Mouse (Mus musculus): ENCODE results near the gene D730048I06Rik. TPM values are rescaled to one million over a fixed set of nuclear protein-coding genes. Genes with fewer than 3 reads are reported as not detected.
"Not testable (repeated sequence)": the region's sequence is repeated elsewhere in the genome, so short reads cannot be mapped to it uniquely, and the experiment has no call there.

D730048I06Rik gene
- polyA plus RNA-seq (2016; fragmentation: Nextera tagmentation; extraction: Ambion mirVana) = not detected in 2 replicates

GRCm38 (mm10) chr9:35790001-35790400 is at the start of gene D730048I06Rik, which contains the start of gene Gm27235:
Gene D730048I06Rik, minus strand, starts transcription at chr9:35790112.
Gene Gm27235, minus strand, starts transcription at chr9:35790101.
- 97% methylated on average over 3 of the region's 3 CpGs for WGBS
- H3K36me3 ChIP-seq = no peaks in the 10 kb centered on the region
- H3K9me3 ChIP-seq (replicated peaks) = 0 out of 2 replicates have a peak, but pooled peaks cover 2% of the 10 kb centered on the region
- H3K27me3 ChIP-seq (ENCODE audit: low read depth, poor library complexity, severe bottlenecking) = no peaks in the 10 kb centered on the region
- H3K4me1 ChIP-seq = no peaks in the 10 kb centered on the region
- no peak within 1 kb of the TSS for H3K27ac ChIP-seq
- DNase-seq (ENCODE audit: low spot score) = no peak
- no peak within 1 kb of the TSS for H3K4me3 ChIP-seq

- not testable (repeated sequence) for H3K4me1 ChIP-seq; H3K4me3 ChIP-seq; H3K27ac ChIP-seq; DNase-seq (ENCODE audit: low spot score); H3K9me3 ChIP-seq (replicated peaks); H3K36me3 ChIP-seq; H3K27me3 ChIP-seq (ENCODE audit: low read depth, poor library complexity, severe bottlenecking)
- WGBS = 94% methylated on average over 15 of the region's 15 CpGs
Measured at GRCm38 (mm10) chr9:35817881-35818280, 28.0 kb upstream of the D730048I06Rik start.

GRCm38 (mm10) chr9:35798146-35798545 is 8.2 kb upstream of the D730048I06Rik start:
- no peak for DNase-seq (ENCODE audit: low spot score)
- Histone ChIP-seq H3K4me3 (no peak overlapping the region), H3K36me3 (no peaks in the 10 kb centered on the region), H3K27me3 (ENCODE audit: low read depth, poor library complexity, severe bottlenecking) (no peaks in the 10 kb centered on the region), H3K4me1 (no peaks in the 10 kb centered on the region), H3K9me3 (replicated peaks) (0 out of 2 replicates have a peak, but pooled peaks cover 1% of the 10 kb centered on the region), H3K27ac (no peak overlapping the region)

GRCm38 (mm10) chr9:35778009-35778408 is 11.9 kb downstream of the D730048I06Rik start, which contains the start of gene Gm17727:
Gene Gm17727, minus strand, starts transcription at chr9:35778109.
- no peak for DNase-seq (ENCODE audit: low spot score)
- 69% methylated on average over 3 of the region's 3 CpGs for WGBS
- Histone ChIP-seq H3K4me3 (no peak within 1 kb of the TSS), H3K9me3 (replicated peaks) (no peaks in the 10 kb centered on the region), H3K4me1 (no peaks in the 10 kb centered on the region), H3K27me3 (ENCODE audit: low read depth, poor library complexity, severe bottlenecking) (no peaks in the 10 kb centered on the region), H3K36me3 (no peaks in the 10 kb centered on the region), H3K27ac (no peak within 1 kb of the TSS)

GRCm38 (mm10) chr9:35756843-35757242 is 33.1 kb downstream of the D730048I06Rik start:
- Histone ChIP-seq H3K36me3 (no peaks in the 10 kb centered on the region), H3K27me3 (ENCODE audit: low read depth, poor library complexity, severe bottlenecking) (no peaks in the 10 kb centered on the region), H3K4me3 (no peak overlapping the region), H3K27ac (no peak overlapping the region), H3K9me3 (replicated peaks) (no peaks in the 10 kb centered on the region), H3K4me1 (no peaks in the 10 kb centered on the region)
- no peak for DNase-seq (ENCODE audit: low spot score)

- Histone ChIP-seq H3K4me1 (no peaks in the 10 kb centered on the region), H3K27me3 (ENCODE audit: low read depth, poor library complexity, severe bottlenecking) (no peaks in the 10 kb centered on the region), H3K9me3 (replicated peaks) (0 out of 2 replicates have a peak, but pooled peaks cover 4% of the 10 kb centered on the region), H3K36me3 (no peaks in the 10 kb centered on the region), H3K4me3 (no peak within 1 kb of the TSS), H3K27ac (no peak within 1 kb of the TSS)
- no peak for DNase-seq (ENCODE audit: low spot score)
Measured at GRCm38 (mm10) chr9:35740749-35741148, 49.2 kb downstream of the D730048I06Rik start, which contains the start of gene Gm17677. Gene Gm17677, plus strand, starts transcription at chr9:35741049.

Other genes starting within 250 kb of the D730048I06Rik start
- gene Ddx25, start 231.6 kb downstream of the D730048I06Rik start, polyA plus RNA-seq (2016; fragmentation: Nextera tagmentation; extraction: Ambion mirVana) = 4.9 and 6.0 TPM in 2 replicates
- gene Pus3, start 231.5 kb downstream of the D730048I06Rik start, polyA plus RNA-seq (2016; fragmentation: Nextera tagmentation; extraction: Ambion mirVana) = 21.2 and 22.3 TPM in 2 replicates
- gene Pate2, start 219.8 kb downstream of the D730048I06Rik start, polyA plus RNA-seq (2016; fragmentation: Nextera tagmentation; extraction: Ambion mirVana) = 1.2 and 1.4 TPM in 2 replicates
- gene Hyls1, start 219.7 kb downstream of the D730048I06Rik start, polyA plus RNA-seq (2016; fragmentation: Nextera tagmentation; extraction: Ambion mirVana) = 19.5 and 22.4 TPM in 2 replicates
- 0.19 TPM in 1 of 2 replicates, not detected in the other for gene Pate4, start 178.2 kb downstream of the D730048I06Rik start, polyA plus RNA-seq (2016; fragmentation: Nextera tagmentation; extraction: Ambion mirVana)
- 0.10 TPM in 1 of 2 replicates, not detected in the other for gene Pate3, start 141.9 kb downstream of the D730048I06Rik start, polyA plus RNA-seq (2016; fragmentation: Nextera tagmentation; extraction: Ambion mirVana)
- not detected in 2 replicates for gene Pate1, start 102.7 kb downstream of the D730048I06Rik start, polyA plus RNA-seq (2016; fragmentation: Nextera tagmentation; extraction: Ambion mirVana)
- gene Gm17677, start 49.1 kb downstream of the D730048I06Rik start, polyA plus RNA-seq (2016; fragmentation: Nextera tagmentation; extraction: Ambion mirVana) = not detected in 2 replicates
- gene Gm17727, start 12.0 kb downstream of the D730048I06Rik start, polyA plus RNA-seq (2016; fragmentation: Nextera tagmentation; extraction: Ambion mirVana) = not detected in 2 replicates
- not detected in 2 replicates for gene Gm27235, start within 50 bp of the D730048I06Rik start, polyA plus RNA-seq (2016; fragmentation: Nextera tagmentation; extraction: Ambion mirVana)
- gene 9230110F15Rik, start 54.0 kb upstream of the D730048I06Rik start, polyA plus RNA-seq (2016; fragmentation: Nextera tagmentation; extraction: Ambion mirVana) = not detected in 2 replicates
- not detected in 2 replicates for gene 9230113P08Rik, start 118.3 kb upstream of the D730048I06Rik start, polyA plus RNA-seq (2016; fragmentation: Nextera tagmentation; extraction: Ambion mirVana)